Mouse (Mus musculus) limb, embryonic 10.5 days (tissue): Measurements from ENCODE around the gene Gm10197. TPM values are rescaled to one million over a fixed set of nuclear protein-coding genes. Genes with fewer than 3 reads are reported as not detected.
"Not testable (repeated sequence)": the region's sequence is repeated elsewhere in the genome, so short reads cannot be mapped to it uniquely, and the experiment has no call there.

Experiments used
- DNase-seq: peaks from one replicate; pipeline ENCODE4 v3.0.0-alpha.2; 2017; ENCODE audit warnings: low spot score
- H3K27ac ChIP-seq: fragments of 300-500 bp; sonication (generic); 2 replicates; pipeline ENCODE4 v1.5.1; 2016; ENCODE audit warnings: mild to moderate bottlenecking
- H3K27me3 ChIP-seq: fragments of 300-500 bp; sonication (generic); 2 replicates; pipeline ENCODE4 v1.6.1; 2016; ENCODE audit warnings: low read depth, mild to moderate bottlenecking; ENCODE audit not compliant: poor library complexity, severe bottlenecking
- H3K36me3 ChIP-seq: fragments of 300-500 bp; sonication (generic); 2 replicates; pipeline ENCODE4 v1.6.1; 2016; ENCODE audit warnings: mild to moderate bottlenecking, moderate library complexity
- H3K4me1 ChIP-seq: fragments of 300-500 bp; sonication (generic); 2 replicates; pipeline ENCODE4 v1.6.1; 2016
- H3K4me3 ChIP-seq: fragments of 300-500 bp; sonication (generic); 2 replicates; pipeline ENCODE4 v1.5.1; 2016; ENCODE audit warnings: mild to moderate bottlenecking, moderate library complexity
- H3K9me3 ChIP-seq: fragments of 300-500 bp; sonication (generic); replicated peaks from 2 replicates; pipeline ENCODE4 v1.6.1; 2016; ENCODE audit warnings: mild to moderate bottlenecking
- WGBS: fragments of 180-500 bp; shearing (Covaris S2); methylation state at CpG from one replicate; pipeline ENCODE4 v1.1.7; 2016; 5-methylcytosine and 5-hydroxymethylcytosine counted together
- polyA plus RNA-seq: library from polyadenylated mRNA; unstranded; fragments of >200 nt; fragmentation: Nextera tagmentation; extraction: Ambion mirVana; gene quantifications from 2 replicates; pipeline ENCODE4 v1.2.1, GENCODE M21; 2016

Gene Gm10197
- polyA plus RNA-seq, 1 experiment from 2014 or later, result 6.6 TPM

DNA sequence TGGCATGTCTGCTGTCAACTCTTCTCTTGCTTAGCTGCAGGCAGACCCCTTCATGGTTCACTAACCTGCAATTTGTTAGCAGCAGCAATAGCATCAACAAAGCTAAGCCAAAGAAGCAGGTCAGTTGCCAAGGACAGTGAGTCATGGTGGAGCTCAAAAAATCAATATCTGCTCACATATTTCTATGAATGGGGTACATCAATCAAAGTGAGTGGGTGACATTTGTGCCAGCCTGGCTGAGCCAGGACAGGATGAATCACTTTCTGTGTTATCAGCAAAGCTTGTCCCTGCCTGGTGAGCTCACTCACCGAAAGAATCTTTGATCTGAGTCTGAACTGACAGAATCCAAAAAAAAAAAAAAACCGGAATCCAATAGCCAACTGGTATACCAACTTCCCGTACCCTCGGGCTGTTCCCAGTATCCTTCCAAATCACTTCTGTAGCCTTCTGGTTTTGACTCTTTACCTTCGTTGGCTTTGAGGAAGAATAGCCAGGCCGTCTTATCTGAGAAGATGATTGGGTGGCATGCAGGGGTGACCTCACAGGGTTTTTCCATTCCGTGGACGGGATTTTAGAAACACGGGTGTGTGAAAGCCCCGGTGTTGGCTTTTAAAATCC, 32.8 kb upstream of the Gm10197 start:
- H3K36me3 ChIP-seq, result no peaks in the 10 kb centered on the region
- no peak overlapping the region for H3K4me3 ChIP-seq
- H3K27me3 ChIP-seq, result no peaks in the 10 kb centered on the region
- H3K27ac ChIP-seq, result no peak overlapping the region
- H3K9me3 ChIP-seq, result no peaks in the 10 kb centered on the region
- no peaks in the 10 kb centered on the region for H3K4me1 ChIP-seq
- DNase-seq, result no peak
- 90% methylated on average over 10 of the region's 10 CpGs for WGBS

- Histone ChIP-seq H3K4me3 (no peak overlapping the region), H3K9me3 (no peaks in the 10 kb centered on the region), H3K27me3 (no peaks in the 10 kb centered on the region), H3K4me1 (no peaks in the 10 kb centered on the region), H3K27ac (no peak overlapping the region), H3K36me3 (no peaks in the 10 kb centered on the region)
- no peak for DNase-seq
- WGBS, result 51% methylated on average over 12 of the region's 12 CpGs
These were observed 31.3 kb upstream of the Gm10197 start for GRCm38 (mm10) chr19:53402741-53403432.

- Histone ChIP-seq H3K27ac (no peak overlapping the region), H3K27me3 (no peaks in the 10 kb centered on the region), H3K4me1 (no peaks in the 10 kb centered on the region), H3K36me3 (no peaks in the 10 kb centered on the region), H3K9me3 (no peaks in the 10 kb centered on the region), H3K4me3 (no peak overlapping the region)
- DNase-seq, result no peak
- WGBS, result 87% methylated on average over 16 of the region's 16 CpGs
These were observed 29.0 kb upstream of the Gm10197 start for GRCm38 (mm10) chr19:53400332-53401110.

GRCm38 (mm10) chr19:53399213-53399612, 27.6 kb upstream of the Gm10197 start:
- H3K27ac ChIP-seq, result no peak overlapping the region
- H3K4me3 ChIP-seq, result no peak overlapping the region
- H3K9me3 ChIP-seq, result no peaks in the 10 kb centered on the region
- H3K27me3 ChIP-seq, result no peaks in the 10 kb centered on the region
- H3K36me3 ChIP-seq, result no peaks in the 10 kb centered on the region
- 86% methylated on average over 4 of the region's 4 CpGs for WGBS
- DNase-seq, result no peak
- H3K4me1 ChIP-seq, result no peaks in the 10 kb centered on the region

GRCm38 (mm10) chr19:53397451-53398233, 26.1 kb upstream of the Gm10197 start:
- 83% methylated on average over 12 of the region's 12 CpGs for WGBS
- no peak overlapping the region for H3K4me3 ChIP-seq
- H3K9me3 ChIP-seq, result no peaks in the 10 kb centered on the region
- DNase-seq, result no peak
- no peak overlapping the region for H3K27ac ChIP-seq
- no peaks in the 10 kb centered on the region for H3K27me3 ChIP-seq
- no peaks in the 10 kb centered on the region for H3K4me1 ChIP-seq
- H3K36me3 ChIP-seq, result no peaks in the 10 kb centered on the region

DNA sequence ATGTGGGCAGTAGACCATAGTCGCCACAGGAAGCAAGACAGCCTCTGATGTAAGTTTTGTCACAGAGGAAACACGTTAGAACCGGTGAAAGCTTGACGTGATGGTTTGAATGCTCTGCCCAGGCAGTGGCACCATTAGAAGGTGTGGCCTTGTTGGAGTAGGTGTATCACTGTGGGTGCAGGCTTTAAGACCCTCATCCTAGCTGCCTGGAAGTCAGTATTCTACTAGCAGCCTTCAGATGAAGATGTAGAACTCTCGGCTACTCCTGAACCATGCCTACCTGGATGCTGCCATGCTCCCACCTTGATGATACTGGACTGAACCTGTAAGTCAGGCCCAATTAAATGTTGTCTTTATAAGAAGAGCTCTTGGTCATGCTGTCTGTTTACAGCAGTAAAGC, 24.2 kb upstream of the Gm10197 start:
- not testable (repeated sequence) for H3K36me3 ChIP-seq, H3K27me3 ChIP-seq, H3K4me3 ChIP-seq, DNase-seq, H3K9me3 ChIP-seq, H3K27ac ChIP-seq, H3K4me1 ChIP-seq
- WGBS, result 67% methylated on average over 5 of the region's 5 CpGs

GRCm38 (mm10) chr19:53394956-53395355, 23.4 kb upstream of the Gm10197 start:
- not testable (repeated sequence) for H3K27me3 ChIP-seq, H3K27ac ChIP-seq, H3K4me1 ChIP-seq, H3K4me3 ChIP-seq, DNase-seq, H3K36me3 ChIP-seq, H3K9me3 ChIP-seq
- 75% methylated on average over 3 of the region's 3 CpGs for whole genome bisulfite sequencing

DNA sequence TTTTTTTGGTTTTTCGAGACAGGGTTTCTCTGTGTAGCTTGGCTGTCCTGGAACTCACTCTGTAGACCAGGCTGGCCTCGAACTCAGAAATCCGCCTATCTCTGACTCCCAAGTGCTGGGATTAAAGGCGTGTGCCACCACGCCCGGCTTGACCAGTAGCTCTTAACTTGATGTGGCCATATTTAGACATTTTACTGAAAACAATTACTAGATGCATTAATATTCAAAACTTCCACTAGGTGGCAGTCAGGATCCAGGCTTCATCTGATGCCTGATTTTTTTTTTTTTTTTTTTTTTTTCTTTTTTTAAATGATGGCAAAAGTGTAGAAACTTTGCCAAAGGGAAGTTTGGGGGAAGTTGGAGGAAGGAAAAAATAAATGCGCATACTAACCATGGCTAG, 23.0 kb upstream of the Gm10197 start:
- H3K4me1 ChIP-seq, result peaks cover 7% of the 10 kb centered on the region
- no peaks in the 10 kb centered on the region for H3K9me3 ChIP-seq
- no peaks in the 10 kb centered on the region for H3K27me3 ChIP-seq
- H3K36me3 ChIP-seq, result no peaks in the 10 kb centered on the region
- no peak overlapping the region for H3K4me3 ChIP-seq
- H3K27ac ChIP-seq, result no peak overlapping the region
- DNase-seq, result no peak
- whole genome bisulfite sequencing, result 25% methylated on average over 7 of the region's 7 CpGs

DNA sequence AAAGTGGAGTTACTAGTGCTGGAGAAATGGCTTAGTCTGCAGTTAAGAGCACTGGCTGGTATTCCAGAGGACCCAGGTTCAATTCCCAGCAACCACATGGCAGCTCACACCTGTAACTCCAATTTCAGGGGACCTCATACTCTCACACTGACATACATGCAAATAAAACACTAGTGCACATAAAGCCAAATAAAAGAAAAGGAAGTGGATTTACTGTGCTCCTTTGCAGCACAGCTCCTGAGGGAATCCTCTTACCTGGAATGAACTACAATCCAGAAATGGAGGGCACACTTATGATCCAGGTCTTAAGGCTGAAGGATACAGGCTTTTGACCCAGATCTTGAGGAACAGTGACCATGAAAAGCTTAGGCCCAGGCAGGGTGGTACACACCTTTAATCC, 22.1 kb upstream of the Gm10197 start:
- no peaks in the 10 kb centered on the region for H3K9me3 ChIP-seq
- H3K4me1 ChIP-seq, result peaks cover 11% of the 10 kb centered on the region
- DNase-seq, result no peak
- no peak overlapping the region for H3K4me3 ChIP-seq
- H3K36me3 ChIP-seq, result peaks cover 6% of the 10 kb centered on the region
- H3K27me3 ChIP-seq, result no peaks in the 10 kb centered on the region
- H3K27ac ChIP-seq, result no peak overlapping the region

- no peak for DNase-seq
- H3K9me3 ChIP-seq, result no peaks in the 10 kb centered on the region
- H3K4me1 ChIP-seq, result peaks cover 11% of the 10 kb centered on the region
- H3K27ac ChIP-seq, result no peak overlapping the region
- 85% methylated on average over 8 of the region's 8 CpGs for WGBS
- peaks cover 14% of the 10 kb centered on the region for H3K36me3 ChIP-seq
- H3K4me3 ChIP-seq, result no peak overlapping the region
- H3K27me3 ChIP-seq, result no peaks in the 10 kb centered on the region
These were observed 21.3 kb upstream of the Gm10197 start for GRCm38 (mm10) chr19:53392781-53393343.

GRCm38 (mm10) chr19:53391787-53392186, 20.2 kb upstream of the Gm10197 start:
- H3K4me1 ChIP-seq, result peaks cover 11% of the 10 kb centered on the region
- no peaks in the 10 kb centered on the region for H3K9me3 ChIP-seq
- DNase-seq, result no peak
- H3K36me3 ChIP-seq, result peaks cover 24% of the 10 kb centered on the region
- peak overlapping the region; percentile 98 for H3K27ac ChIP-seq
- WGBS, result 90% methylated on average over 5 of the region's 5 CpGs
- H3K4me3 ChIP-seq, result peak overlapping the region; percentile 96
- no peaks in the 10 kb centered on the region for H3K27me3 ChIP-seq

- Histone ChIP-seq H3K27ac (peak overlapping the region; percentile 98), H3K36me3 (peaks cover 29% of the 10 kb centered on the region), H3K4me1 (peaks cover 11% of the 10 kb centered on the region), H3K4me3 (peak overlapping the region; percentile 96), H3K9me3 (no peaks in the 10 kb centered on the region), H3K27me3 (no peaks in the 10 kb centered on the region)
- no peak for DNase-seq
- 49% methylated on average over 8 of the region's 8 CpGs for WGBS
These were observed 19.8 kb upstream of the Gm10197 start for GRCm38 (mm10) chr19:53391386-53391785.
